Mouse (Mus musculus): ENCODE results near the gene Pikfyve.
A peak's percentile ranks its signal among the peaks of the same experiment; 100 is the strongest.

The Pikfyve gene

GRCm38 (mm10) chr1:65186287-65187073 is at the start of gene Pikfyve, which contains the start of gene Idh1:
Gene Pikfyve, plus strand, starts transcription at chr1:65186683.
Gene Idh1, minus strand, starts transcription at chr1:65186500.
- peak; percentile 100 for DNase-seq (ENCODE audit: low read depth)

- no peak for DNase-seq (ENCODE audit: low read depth)
Observed at GRCm38 (mm10) chr1:65137560-65137959, 48.9 kb upstream of the Pikfyve start.

GRCm38 (mm10) chr1:65144783-65145182 is 41.7 kb upstream of the Pikfyve start:
- no peak for DNase-seq (ENCODE audit: low read depth)

GRCm38 (mm10) chr1:65146601-65147000 is 39.9 kb upstream of the Pikfyve start:
- DNase-seq (ENCODE audit: low read depth) = peak; percentile 60

GRCm38 (mm10) chr1:65147326-65147725 is 39.2 kb upstream of the Pikfyve start:
- DNase-seq (ENCODE audit: low read depth) = no peak

- peak; percentile 66 for DNase-seq (ENCODE audit: low read depth)
Observed at GRCm38 (mm10) chr1:65147971-65148370, 38.5 kb upstream of the Pikfyve start.

GRCm38 (mm10) chr1:65154814-65155213 is 31.7 kb upstream of the Pikfyve start:
- DNase-seq (ENCODE audit: low read depth) = peak; percentile 96

- no peak for DNase-seq (ENCODE audit: low read depth)
Observed at GRCm38 (mm10) chr1:65156111-65156510, 30.4 kb upstream of the Pikfyve start.

GRCm38 (mm10) chr1:65162210-65162609 is 24.3 kb upstream of the Pikfyve start:
- peak; percentile 27 for DNase-seq (ENCODE audit: low read depth)

- DNase-seq (ENCODE audit: low read depth) = no peak
Observed at GRCm38 (mm10) chr1:65167496-65167895, 19.0 kb upstream of the Pikfyve start.

- DNase-seq (ENCODE audit: low read depth) = no peak
Observed at GRCm38 (mm10) chr1:65169536-65169935, 16.9 kb upstream of the Pikfyve start.

- no peak for DNase-seq (ENCODE audit: low read depth)
Observed at GRCm38 (mm10) chr1:65169947-65170346, 16.5 kb upstream of the Pikfyve start.

GRCm38 (mm10) chr1:65171579-65171978 is 14.9 kb upstream of the Pikfyve start:
- DNase-seq (ENCODE audit: low read depth) = no peak

GRCm38 (mm10) chr1:65173716-65174115 is 12.8 kb upstream of the Pikfyve start:
- DNase-seq (ENCODE audit: low read depth) = no peak

GRCm38 (mm10) chr1:65176171-65176570 is 10.3 kb upstream of the Pikfyve start:
- DNase-seq (ENCODE audit: low read depth) = no peak

- no peak for DNase-seq (ENCODE audit: low read depth)
Observed at GRCm38 (mm10) chr1:65176912-65177311, 9.6 kb upstream of the Pikfyve start.

GRCm38 (mm10) chr1:65177452-65177851 is 9.0 kb upstream of the Pikfyve start:
- peak; percentile 74 for DNase-seq (ENCODE audit: low read depth)

- DNase-seq (ENCODE audit: low read depth) = peak; percentile 98
Observed at GRCm38 (mm10) chr1:65178126-65178901, 8.2 kb upstream of the Pikfyve start.

- peak; percentile 100 for DNase-seq (ENCODE audit: low read depth)
Observed at GRCm38 (mm10) chr1:65178902-65179432, 7.5 kb upstream of the Pikfyve start.

GRCm38 (mm10) chr1:65179634-65180249 is 6.7 kb upstream of the Pikfyve start:
- peak; percentile 93 for DNase-seq (ENCODE audit: low read depth)

- DNase-seq (ENCODE audit: low read depth) = no peak
Observed at GRCm38 (mm10) chr1:65181459-65181858, 5.0 kb upstream of the Pikfyve start.

GRCm38 (mm10) chr1:65183994-65184393 is 2.5 kb upstream of the Pikfyve start:
- DNase-seq (ENCODE audit: low read depth) = no peak
